Mouse (Mus musculus): ENCODE data around the gene Ap2a1.

The Ap2a1 gene

DNA sequence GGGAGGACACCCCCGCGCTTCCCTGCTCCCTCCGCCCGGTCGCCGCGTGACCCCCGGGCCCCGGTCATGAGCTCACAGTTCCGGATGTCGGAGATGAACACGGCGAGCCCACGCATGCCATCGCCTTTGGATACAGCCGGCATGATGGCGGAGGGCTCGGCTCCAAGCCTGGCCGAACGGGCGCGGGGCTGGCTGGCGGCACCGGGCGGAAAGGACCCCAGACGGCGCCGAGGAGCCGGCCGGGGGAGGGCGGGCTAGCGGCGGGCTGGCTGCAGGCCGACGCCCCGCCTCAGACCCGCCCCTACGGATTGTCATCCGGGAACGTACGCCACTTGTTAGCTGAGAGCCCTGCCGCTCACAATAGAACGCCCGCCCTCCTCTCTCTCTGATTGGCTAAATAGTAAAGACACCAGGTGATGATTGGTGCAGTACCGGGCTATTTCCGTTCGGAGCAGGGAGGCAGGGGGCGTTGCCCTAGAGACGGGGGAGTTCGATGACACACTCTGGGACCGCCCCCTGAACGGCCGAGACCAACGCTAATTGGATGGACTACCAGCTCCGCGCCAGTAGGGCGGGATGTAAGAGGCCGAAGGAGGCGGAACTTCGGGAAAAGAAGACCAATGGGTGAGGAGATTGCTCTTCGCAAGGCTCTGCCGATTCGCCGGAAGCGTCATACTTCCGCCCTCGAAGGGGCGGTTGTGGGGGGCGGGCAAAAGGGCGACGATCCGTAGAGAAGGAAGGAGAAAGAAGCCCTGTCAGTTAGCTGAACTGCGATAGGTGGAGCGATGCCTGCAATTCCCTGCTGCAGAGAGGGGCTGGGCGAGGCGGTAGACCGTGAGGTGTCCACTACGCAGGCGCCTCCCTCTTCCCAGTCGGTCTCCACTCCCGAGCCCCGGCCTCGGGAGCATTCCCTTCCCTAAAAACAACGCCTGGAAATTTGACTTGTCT, at the start of gene Ap2a1:
Ap2a1 (minus strand) TSS at position 293 of the 948 bp plus-strand sequence.
- DNase-seq (ENCODE audit: low spot score in 2 of 2): peak; percentile 99 to 100

DNA sequence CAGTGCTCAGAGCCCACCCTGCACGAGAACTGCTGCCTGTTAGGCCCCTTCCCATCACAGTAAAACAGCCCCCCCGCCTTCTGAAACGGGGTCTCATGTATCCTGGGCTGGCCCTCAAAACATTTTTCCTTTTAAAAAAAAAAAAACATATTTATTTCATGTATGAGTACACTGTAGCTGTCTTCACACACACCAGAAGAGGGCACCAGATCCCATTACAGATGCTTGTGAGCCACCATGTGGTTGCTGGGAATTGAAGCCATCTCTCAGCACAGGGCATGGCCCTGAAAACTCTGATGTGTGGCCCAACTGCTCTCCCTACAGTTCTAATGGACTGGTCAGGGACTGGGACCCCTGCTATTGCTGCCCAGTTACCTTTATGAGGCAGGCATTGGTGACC, 49.0 kb upstream of the Ap2a1 start:
- DNase-seq (ENCODE audit: low spot score in 2 of 2): no peak

DNA sequence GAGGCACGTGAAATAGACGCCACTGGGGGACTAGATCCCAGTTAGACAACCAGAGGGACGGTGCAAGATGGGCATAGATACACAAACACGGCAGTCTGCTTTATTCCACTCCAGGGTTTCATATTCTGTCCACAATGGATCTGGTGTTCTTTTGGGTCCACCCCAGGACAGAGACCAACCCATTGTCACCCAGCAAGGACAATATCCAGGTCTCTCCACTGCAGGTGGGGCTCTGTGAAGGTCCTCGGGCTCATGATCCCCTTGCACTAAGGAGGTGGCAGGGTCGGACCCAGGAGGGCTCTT, 45.8 kb upstream of the Ap2a1 start:
- DNase-seq (ENCODE audit: low spot score in 2 of 2): no peak

DNA sequence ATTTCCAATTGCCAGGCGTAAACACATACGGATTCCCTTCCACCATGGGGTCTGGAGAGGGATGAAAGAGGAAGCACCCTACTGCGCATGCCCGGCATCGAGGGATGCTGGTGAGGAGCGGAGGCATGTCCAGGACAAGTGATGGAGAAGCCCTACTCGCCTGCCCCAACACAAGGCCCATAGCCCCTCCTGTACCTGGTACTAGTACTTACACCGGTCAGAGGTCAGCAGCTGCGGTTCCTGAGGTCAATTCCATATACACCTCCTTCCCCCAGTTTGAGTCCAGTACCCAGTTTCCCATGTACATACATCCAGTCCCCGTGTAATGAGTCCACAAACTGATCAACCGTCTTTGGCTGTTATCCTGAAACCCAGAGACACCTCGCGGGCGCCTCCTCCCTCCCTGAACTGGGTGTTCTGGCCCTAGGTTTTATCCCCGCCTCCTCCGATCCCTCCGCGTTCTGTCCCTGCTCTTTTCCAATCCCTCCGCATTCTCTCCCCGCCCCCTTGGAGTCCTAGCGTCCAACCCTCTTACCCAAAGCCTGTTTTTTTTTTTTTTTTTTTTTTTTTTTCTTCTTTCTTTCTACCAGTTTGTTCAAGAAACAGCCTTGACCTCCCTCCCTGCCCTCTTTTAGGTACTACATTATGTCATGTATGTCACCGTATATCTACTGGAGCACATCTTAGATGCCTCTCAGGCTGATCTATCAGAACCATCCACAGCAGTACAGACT, 45.3 kb upstream of the Ap2a1 start, which contains the start of gene Cpt1c:
Cpt1c (minus strand) TSS at position 469 of the 734 bp plus-strand sequence.
- DNase-seq (ENCODE audit: low spot score in 2 of 2): peak; percentile 74 to 83

DNA sequence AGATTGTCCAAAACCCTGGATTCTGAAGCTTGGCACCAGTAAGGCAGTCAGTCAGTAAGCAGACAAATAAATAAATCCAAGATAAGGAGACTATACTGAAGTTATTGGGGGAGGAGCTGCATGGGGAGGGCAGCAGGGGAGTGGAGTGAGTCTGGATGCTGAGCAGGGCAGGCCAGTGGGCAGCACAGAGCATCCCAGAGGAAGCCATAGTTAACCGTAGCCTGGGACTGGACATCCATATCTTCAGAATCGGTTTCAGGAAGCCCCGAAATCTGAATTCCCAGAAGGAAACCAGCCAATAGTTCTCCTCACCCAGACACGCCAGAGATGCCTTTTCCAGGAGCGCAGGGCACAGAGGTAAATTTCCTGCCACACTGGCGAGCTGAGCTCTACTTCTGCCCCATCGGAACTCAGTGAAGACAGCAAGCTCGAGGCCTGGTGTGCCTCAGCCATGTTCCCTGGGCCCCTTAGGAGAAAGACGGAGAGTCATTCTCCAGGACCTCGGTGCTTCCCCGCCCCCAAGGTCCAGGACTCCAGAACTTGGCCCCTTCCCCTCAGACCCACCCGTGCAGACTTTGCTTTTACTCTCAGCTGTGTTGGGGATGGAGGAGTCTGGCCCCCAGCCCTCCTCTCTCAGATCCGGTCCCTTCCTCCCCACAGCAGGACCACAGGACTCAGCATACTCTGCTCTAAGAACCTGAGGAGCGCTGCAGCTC, 44.3 kb upstream of the Ap2a1 start:
- no peak for DNase-seq (ENCODE audit: low spot score in 2 of 2)

DNA sequence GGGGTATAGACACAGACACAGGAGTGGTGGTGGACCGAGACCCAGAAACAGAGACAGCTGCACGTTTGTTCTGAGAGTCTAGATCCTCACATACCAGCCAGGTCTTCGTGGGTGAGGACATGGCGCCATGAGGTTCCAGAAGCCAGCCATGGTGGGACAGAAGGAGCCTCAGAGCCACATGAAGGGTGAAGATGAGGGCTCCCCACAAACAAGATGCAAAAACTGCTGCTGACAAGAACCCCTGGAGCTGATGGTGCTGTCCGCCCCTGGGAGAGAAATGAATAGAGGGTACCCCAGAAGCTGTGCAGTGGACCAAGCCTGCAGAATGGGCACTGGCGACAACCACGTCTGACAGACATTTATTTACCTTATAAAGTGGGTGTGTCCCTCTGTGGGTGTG, 41.8 kb upstream of the Ap2a1 start:
- no peak for DNase-seq (ENCODE audit: low spot score in 2 of 2)

DNA sequence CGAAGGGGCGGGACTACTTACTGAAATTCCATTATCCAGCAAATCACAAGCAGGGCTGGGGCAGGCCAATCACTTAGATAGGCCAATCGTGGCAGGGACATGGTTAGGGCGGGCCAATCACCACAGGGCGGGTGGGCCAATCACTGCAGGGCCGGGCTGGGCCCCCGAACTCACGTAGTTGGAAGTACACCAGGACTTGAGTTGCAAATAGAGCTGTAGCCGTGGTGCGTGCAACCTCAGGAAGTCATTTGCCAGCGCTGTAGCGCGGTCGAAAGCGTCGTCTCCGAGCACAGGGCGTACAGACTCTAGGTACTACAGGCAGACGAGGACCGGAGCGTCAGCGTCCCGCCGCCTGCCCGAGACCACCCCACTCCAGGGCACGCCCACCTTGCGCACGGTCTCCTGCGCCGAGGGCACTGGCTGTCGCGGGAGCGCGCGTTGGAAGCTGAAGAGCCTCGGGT, 41.0 kb upstream of the Ap2a1 start:
- peak; percentile 67 to 79 for DNase-seq (ENCODE audit: low spot score in 2 of 2)

DNA sequence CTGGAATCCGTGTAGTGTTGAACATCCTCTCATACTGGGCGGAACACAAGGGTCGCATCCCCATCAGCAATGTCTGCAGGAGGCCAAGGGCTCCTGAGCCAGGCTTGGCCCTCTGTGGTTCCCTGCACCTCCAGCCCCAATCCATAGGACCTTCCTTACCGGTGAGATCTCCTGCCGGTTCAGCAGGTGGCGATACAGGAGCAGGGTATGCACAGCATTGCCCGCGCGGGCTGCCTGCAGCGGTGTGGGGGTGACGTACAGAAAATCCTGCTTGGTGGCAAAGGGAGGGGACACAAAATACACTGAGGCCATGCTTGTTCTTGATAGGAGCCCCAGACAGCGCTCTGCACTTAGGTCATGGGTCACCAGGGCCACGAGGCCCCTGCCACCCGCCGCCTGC, 37.3 kb upstream of the Ap2a1 start:
- no peak for DNase-seq (ENCODE audit: low spot score in 2 of 2)

DNA sequence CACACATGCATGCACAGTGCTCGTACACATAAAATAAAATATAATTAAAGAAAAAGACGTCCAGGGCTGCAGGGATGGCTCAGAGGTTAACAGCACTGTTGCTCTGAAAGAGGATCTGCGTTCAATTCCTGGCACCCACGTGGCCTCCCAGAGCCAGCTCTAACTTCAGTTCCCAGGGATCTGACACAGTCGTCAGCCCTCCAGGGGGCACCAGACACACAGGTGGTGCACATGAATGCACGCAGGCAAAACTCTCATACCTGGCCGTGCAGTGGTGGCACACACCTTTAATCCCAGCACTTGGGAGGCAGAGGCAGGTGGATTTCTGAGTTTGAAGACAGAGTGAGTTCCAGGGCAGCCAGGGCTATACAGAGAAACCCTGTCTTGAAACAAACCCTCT, 36.7 kb upstream of the Ap2a1 start:
- peak in 1 of 2 experiments; percentile 19 for DNase-seq (ENCODE audit: low spot score in 2 of 2)

DNA sequence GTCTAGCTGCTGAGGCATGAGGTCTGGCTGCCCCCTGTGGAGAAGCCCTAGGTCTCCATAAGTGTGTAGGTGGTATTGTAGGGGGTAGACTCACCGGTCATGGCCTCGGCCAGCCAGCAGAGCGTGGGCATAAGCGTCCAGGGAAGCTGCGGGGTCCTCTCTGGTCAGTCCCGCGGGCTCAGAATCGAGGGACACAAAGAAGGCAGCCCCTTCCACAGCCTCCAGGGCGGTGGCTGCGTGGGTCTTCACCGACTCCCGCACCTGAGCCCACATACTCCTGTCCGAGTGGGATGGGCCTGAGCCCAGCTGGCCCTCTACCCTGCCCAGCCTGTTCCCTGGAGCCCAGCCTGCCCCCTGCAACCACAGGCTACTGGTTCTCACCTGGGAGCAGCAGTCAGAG, 35.7 kb upstream of the Ap2a1 start:
- DNase-seq (ENCODE audit: low spot score in 2 of 2): no peak

DNA sequence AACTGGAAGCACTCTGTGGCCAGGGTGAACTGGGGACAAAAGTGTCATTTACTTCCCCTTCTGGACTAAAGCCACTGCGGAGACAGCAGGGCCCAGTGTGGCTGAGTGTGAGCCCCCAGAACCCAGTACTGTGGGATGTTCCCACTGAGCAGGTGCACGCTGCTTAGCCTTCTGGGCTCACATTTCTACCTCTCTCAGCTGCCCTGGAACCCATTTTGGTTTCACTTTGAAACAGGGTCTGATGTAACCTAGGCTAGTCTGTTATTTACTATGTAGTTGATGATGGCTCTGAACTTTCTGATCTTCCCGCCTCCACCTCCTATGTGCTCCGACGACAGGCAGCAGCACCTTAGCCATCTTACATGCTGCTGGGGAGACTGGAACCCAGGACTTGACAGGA, 33.5 kb upstream of the Ap2a1 start:
- DNase-seq (ENCODE audit: low spot score in 2 of 2): no peak

DNA sequence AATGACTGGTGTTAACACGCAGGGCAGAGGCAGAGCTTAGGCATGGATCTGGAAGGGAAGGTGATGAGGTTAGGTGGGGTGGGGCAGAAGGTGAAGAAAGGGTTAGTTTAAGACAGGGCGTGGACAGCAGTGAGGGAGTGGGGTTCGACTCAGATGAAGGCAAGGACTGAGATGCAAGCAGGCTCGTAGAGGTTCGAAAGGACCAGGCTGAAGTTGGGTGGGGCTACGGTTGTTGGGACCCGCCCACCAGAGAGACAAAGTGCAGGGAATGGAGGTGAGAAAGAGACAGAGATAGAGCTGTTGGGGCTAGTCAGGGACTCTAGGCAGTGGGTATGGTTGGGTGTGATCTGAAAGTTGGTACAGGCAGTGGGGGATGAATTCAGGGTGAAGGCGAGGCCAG, 33.0 kb upstream of the Ap2a1 start:
- DNase-seq (ENCODE audit: low spot score in 2 of 2): peak in 1 of 2 experiments; percentile 11

DNA sequence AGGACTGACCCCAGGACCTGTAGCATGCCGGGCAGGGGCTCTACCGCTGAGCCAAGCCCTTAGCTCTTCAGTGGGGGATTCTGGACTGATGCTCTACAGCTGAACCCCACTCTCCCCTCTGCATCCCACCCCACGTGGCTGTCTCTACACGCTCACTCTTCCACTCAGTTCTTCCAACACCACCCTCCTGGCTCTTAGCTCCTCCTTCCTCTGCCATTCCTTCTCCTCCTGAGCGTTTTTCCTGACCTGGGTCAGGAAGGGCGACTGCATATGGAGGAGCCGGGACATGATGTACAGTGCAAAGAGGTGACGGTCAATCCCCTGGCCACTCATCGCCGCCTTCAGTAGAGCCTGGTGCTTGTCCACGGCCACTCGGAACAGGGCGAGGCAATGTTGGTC, 31.2 kb upstream of the Ap2a1 start:
- DNase-seq (ENCODE audit: low spot score in 2 of 2): peak in 1 of 2 experiments; percentile 60

DNA sequence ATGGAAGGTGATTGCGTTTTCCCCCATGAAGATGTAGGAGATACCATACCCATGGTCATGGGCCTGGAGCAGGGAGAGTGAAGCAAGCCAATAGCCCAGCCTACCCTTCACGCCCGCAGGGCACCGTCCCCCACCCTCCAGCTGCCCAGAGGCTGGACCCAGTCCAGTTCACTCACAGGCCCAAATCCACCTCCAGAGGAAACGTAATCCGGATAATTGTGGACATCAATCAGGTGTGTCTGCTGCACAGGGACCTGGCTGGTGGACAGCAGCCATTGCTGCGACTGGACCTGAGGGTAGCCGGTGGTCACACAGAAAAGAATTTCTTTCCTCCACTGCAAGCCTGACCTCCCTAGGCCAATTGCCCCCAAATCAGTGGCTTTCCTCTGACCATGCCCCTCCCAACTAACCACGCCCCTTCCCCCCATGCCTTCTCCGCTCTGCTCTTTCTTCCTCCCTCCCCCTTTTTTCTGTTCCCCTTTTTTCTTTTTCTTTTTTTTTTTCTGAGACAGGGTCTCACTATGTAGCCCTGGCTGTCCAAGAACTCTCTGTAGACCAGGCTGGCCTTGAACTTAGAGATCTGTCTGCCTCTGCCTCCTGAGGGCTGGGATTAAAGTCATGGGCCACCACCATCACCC, 30.7 kb upstream of the Ap2a1 start:
- peak; percentile 51 to 73 for DNase-seq (ENCODE audit: low spot score in 2 of 2)

DNA sequence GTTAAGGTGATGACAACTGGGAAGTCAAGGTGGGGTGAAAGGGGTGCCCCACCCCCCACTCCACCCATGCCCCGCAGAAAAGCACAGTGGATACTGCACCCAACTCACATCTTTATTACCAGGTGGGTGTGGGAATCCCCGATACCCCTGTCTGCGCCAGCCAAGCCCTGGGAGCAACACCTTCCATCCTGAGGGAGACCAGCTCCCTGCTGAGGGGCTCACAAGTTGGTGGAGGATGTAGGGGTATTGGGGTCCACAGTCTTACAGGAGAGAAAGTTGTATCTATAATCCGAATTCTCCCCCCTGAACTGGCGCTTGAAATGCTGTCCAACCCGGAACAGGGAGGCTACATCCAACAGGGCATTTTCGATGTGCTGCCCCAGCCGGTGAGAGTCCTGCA, 30.0 kb upstream of the Ap2a1 start:
- no peak for DNase-seq (ENCODE audit: low spot score in 2 of 2)

DNA sequence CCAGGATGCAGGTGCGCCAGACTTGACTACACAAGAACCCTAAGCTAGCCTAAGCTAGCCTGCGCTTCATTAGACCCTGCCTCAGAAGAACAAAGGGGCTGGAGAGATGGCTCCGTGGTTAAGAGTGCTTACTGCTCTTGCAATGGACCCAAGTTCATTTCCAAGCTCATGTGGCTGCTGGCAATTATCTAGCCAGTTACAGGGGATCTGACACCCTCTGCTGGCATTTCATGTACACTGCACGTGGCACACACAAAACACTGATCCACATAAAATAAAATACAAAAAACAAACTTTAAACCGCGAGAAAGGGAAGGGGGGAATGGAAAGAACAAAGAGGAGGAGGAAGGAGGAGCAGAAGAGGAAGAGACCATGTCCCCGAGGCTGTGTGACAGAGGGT, 28.9 kb upstream of the Ap2a1 start:
- DNase-seq (ENCODE audit: low spot score in 2 of 2): peak in 1 of 2 experiments; percentile 67

DNA sequence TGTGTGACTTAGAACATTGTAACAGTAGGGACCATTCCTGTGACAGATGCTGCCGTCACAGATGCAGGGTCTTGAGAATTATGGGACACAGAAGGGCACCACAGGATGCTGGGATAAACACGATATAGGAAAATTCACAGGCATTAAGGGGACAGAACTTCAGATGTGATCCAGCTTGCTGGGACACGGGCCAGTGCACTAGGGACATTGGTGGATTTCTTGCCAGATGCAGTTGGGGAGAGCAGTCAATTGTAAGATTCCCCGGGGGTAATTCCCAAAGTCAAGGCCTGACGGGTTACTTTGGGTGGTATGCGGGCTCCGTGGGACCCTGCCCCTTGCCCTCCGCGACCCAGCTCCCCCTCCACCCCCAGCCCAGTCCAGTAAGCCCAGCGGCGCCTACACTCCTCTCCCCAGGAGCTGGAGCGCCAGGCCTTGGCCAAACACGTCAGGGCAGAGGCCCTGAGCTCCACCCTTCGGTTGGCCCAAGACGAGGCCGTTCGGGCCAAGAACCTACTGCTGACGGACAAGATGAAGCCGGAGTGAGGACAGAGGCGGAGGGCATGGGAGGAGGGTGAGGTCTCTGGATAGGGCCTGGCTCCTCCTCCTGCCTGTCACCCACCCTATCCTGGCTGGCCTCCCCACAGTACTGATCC, 28.0 kb upstream of the Ap2a1 start:
- peak in 1 of 2 experiments; percentile 64 for DNase-seq (ENCODE audit: low spot score in 2 of 2)

DNA sequence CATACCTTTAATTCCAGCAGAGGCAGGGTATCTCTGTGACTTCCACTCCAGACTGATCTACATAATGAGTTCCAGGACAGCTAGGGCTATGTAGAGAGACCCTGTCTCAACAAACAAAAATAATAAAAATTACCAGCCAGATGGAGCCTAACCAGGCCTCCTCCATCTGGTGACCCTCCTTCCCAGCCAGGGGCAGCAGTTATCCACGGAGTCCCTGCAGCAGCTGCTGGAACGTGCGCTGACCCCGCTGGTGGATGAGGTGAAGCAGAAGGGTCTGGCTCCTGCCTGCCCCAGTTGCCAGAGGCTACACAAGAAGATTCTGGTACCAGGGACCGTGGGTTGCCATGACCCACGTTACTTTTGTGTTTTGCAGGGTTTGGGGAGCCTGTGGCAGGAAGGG, 27.0 kb upstream of the Ap2a1 start:
- DNase-seq (ENCODE audit: low spot score in 2 of 2): no peak

DNA sequence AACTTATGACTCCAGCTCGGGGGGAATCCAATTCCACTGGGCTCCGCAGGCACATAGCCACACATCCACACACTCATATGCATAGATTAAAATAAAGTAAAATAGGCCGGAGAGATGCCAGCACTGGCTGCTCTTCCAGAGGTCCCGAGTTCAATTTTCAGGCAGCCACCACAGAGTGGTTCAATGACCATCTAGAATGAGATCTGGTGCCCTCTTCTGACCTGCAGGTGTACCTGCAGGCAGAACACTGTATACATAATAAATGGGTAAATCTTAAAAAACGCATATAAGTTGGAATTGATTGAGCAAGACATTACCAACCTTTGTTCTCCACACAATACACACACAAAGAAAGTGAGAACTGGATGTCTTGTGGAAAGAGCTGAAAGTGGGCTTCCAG, 26.3 kb upstream of the Ap2a1 start:
- no peak for DNase-seq (ENCODE audit: low spot score in 2 of 2)

DNA sequence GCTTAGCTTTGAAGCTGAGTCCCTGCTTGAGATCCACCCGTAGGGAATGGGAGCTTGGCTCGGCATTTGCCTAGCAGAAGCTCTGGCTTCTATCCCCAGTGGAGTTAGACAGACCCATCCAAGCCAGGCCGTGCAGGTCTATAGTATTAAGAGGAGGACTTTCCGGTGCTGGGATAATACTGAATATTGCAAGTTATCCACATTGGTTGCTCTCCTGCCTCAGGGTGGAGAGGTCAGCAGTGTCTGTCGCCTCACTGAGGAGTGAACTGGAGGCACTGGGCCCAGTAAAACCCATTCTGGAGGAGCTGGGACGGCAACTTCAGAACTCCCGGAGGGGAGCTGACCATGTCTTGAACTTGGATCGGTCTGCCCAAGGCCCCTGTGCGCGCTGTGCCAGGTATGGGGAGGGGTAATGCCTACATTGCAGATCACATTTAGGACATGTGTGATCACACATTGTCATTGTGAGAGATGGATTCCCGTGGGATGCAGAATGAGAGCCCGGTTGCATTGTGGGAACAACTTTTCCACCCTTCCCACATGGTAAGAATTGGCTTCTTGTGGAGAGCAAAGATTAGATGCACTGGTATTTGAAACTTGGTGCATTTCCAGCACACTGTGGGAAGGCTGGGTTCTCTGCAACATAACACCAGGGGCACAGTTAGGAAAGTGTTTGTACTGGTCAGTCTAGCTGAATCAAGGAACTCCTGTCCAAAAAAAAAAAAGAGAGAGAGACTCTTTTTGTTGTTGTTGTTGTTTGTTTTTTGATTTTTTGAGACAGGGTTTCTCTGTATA, 25.0 kb upstream of the Ap2a1 start:
- no peak for DNase-seq (ENCODE audit: low spot score in 2 of 2)
